Mouse (Mus musculus): Measurements from ENCODE around the gene Opn1sw. TPM values are rescaled to one million over a fixed set of nuclear protein-coding genes. Genes with fewer than 3 reads are reported as not detected.

The Opn1sw gene
- under 1 TPM; 0.19 to 0.20 TPM for total RNA-seq (2021)

DNA sequence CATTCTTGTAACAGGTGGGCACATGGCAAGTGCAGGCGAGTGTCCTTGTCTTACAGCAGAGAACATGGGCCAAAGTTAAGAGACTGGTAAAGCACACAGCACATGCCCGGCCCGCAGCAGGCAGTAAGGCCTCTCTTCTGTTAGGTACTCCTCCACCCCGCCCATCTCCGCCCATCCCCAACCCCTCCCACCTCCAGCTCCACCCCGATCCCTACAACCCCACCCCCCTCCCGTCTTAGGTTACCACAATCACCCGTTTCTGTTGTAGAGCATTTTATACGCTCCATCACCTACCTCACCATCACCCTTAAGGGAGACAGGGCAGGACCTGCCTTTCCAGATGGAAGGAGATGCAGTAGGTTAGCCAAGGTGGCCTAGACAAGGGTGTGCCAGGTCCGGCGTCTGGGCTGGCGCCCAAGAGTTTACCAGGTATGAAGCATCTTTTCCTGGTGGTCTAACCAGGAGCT is at the start of gene Opn1sw:
TSS of gene Opn1sw (minus strand) at position 417 of the 467 bp plus-strand sequence.
- no peak for DNase-seq (ENCODE audit: extremely low spot score in 1 of 2, low spot score in 1 of 2)

DNA sequence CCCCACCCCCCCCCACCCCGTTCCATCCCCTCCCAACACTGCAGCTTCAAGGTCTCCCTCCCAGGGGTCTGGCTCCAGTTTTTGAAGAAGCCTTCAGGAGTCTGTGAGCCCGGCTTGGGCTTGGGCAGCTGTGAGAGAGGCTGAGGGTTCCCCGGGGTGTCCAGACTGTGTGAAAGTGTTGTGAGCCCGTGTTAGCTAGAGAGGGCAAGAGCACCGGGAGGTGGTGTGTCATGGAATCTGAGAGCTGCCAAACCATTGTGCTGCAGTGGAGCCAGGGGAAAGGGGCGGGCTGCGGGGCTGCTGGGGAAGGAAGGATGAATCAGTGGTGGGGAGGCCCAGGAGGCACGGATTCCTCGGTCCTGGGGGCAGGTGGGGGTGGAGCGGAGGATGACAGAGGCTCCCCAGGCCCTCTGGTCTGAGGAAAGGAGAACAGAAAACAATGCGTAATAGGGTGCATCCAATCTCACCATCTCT is 48.2 kb upstream of the Opn1sw start:
- no peak for DNase-seq (ENCODE audit: extremely low spot score in 1 of 2, low spot score in 1 of 2)

DNA sequence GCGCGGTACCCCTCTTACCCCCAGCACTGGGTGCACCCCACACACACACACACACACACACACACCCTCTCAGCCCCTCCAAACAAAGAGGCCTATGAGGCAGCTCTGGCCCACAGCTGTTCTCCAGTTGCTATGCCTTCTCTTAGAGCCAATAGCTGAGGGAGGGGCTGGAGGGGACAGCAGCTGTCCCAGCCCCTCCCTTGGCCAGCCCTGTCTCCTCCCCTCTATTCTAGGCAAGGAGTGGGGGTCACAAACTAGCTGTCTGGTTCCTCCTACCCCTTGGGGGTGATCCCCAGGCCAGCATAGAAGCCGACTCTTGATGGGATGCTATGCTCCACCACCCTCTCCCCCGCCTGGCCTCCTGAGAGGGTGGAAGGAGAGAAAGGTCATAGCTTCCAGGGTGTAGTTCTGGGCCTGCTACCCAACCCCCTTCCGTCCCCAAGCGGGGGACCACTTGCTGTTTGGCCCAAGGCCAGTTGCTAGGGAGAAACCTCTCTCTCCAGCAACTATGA is 47.7 kb upstream of the Opn1sw start:
- DNase-seq (ENCODE audit: extremely low spot score in 1 of 2, low spot score in 1 of 2): no peak

DNA sequence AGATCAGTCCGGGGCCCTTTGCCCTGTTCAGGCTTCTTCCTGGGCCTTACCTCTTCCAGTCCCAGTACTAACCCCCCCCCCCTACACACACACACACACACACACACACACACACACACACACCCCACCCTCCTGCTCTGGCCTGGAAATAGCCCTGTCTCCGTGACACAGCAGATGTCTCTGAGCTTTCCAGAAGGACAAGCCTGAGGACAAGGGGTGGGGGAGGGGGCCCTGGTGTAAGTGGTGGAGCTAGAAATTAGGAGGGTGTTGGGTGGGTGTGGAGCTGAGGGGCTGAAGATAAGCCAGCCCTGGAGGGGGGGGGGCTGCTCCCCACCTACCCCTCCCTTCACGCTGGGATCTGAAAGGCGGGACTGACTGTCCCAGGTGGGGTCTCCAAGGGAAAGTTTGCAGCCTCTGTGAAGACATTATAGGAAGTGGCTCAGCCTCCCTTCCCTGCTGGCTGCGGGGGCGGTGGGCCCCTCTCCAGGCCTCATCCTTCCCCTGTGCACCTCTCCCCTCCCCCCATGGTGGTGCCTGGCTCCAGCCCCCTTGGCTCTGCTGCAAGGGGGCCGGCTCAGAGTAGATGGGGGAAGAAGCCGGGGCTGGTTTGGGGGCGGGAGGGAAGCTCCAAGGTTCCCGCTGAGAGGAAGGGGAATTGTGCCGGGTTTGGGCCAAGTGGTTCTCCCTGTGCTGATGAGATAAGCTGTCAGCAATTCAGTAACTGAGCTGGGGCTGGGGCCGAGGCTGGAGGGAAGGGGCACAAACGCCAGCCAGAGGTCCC is 46.8 kb upstream of the Opn1sw start:
- DNase-seq (ENCODE audit: extremely low spot score in 1 of 2, low spot score in 1 of 2): no peak

DNA sequence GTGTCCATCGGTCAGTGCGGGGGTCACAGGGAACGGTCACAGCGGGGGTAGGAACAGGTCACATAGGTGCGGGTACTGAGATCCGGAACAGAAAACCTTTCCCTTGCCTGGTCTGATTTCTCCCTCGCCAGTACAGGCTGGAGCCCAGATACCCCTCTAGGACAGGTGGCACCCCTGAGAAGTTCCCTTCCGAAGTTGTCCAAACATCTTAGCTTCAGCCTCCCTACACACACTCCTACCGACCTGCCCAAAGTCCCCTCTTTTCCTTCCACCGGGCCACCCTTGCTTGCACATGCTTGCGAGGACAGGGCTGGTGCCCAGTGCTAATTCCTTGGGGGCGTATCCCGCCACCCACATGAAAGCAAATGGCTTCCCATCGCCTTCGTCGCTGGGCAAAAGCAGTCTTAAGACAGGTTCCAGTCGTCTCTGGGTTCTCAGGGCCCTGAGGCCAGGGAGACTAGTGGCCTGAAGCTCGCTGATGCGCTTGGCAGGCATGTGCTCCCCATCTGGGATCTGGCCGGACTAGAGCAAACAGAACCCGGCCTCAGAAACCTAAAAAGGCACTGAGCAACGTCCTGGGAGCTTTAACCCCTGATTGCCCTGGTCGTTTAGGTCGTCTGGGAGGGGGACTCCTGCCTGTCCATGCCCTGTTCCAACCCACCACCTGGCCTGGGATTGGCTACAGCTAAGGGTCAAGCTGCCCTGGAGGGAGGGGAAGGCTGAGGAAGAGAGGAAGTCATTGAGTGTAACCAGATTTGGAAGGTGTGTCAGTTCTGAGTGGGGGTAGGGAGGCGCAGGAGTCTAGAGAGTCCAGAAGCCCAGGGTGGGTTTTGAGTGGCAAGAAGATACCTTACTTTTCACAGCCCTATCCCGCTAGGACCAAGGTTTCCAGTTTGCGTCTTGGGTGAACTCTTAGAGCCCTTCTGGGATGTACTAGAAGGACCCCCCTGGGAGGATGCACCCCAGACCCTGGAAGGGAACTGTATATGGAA is 45.8 kb upstream of the Opn1sw start:
- DNase-seq (ENCODE audit: extremely low spot score in 1 of 2, low spot score in 1 of 2): no peak

DNA sequence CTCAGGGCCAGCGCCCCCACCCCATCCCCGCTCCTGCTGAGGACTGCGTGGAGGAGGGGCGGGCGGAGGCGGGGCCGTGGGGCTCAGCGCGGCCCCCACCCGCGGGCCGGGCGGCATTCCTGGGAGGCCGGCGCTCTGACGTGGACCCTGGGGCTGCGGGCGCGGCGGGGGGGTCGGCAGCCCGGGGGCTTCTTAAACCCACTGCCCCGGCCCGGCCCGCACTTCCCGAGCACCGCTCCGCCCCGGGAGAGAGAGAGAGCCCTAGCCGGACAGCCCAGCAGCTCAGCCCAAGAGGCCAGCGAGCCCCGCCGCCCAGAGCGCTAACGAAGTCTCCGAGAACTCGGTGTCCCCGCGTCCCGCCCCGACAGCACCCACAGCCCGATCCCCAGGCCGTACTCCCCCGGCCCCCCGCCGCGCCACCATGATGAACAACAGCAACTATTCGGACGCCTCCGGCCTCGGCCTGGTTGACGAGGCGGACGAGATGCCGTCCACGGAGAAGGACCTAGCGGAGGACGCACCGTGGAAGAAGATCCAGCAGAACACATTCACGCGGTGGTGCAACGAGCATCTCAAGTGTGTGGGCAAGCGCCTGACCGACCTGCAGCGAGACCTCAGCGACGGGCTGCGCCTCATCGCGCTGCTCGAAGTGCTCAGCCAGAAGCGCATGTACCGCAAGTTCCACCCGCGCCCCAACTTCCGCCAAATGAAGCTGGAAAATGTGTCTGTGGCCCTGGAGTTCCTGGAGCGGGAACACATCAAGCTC is 45.0 kb upstream of the Opn1sw start, which contains the start of gene Flnc:
TSS of gene Flnc (plus strand) at position 219 of the 766 bp plus-strand sequence.
- DNase-seq (ENCODE audit: extremely low spot score in 1 of 2, low spot score in 1 of 2): no peak

DNA sequence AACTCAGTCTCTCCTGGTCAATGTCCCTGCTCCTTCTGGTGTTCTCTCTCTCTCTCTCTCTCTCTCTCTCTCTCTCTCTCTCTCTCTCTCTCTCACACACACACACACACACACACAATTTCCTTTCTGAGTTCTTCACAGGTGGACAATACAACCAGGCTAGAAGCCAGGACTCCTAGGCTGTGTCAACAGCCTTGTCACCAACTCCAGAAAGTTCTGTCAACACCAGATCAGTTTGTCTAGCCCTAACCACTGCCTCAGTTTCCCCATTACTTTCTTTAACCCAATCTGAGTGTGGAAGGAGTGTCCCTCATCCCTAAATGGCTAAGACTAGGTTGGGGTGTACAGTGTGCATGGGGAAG is 44.4 kb upstream of the Opn1sw start:
- no peak for DNase-seq (ENCODE audit: extremely low spot score in 1 of 2, low spot score in 1 of 2)

DNA sequence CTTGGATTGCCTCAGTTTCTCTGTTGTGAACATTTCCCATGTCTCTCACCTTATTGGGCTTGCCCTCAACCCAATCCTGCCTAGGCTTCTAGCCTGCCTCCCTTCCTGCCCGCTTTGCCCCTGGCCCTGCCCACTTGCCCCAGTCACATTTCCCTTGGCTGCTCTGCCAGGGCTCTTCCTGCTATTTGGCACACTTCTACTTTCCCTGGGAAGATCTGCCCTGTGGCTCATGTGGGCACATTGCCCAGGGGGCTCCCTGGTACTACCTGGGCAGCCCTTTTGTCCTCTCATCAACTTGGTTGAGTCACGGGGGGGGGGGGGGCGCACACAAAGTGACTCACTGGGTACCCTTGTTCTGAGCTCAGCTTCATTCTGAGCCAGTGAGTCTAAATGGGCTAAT is 43.9 kb upstream of the Opn1sw start:
- DNase-seq (ENCODE audit: extremely low spot score in 1 of 2, low spot score in 1 of 2): no peak

DNA sequence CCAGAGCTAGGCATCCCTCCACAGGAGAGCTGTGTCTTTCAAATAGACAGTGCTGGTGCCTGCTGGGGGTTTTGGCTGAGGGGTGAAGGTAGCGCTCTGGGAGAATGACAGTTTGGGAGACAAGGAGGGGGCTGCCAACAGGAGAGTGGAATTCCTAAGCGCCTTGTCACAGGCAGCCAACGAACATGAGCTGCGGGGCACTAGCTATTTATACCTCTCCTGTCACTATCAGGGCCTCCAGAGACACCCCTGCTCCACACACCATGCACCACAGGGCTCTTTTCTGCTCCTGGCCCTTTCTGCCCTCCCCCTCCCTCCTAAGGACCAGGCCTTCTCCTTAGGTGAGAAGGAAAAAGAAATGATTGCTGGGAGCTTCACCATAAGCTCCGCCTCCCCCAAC is 43.2 kb upstream of the Opn1sw start:
- no peak for DNase-seq (ENCODE audit: extremely low spot score in 1 of 2, low spot score in 1 of 2)

DNA sequence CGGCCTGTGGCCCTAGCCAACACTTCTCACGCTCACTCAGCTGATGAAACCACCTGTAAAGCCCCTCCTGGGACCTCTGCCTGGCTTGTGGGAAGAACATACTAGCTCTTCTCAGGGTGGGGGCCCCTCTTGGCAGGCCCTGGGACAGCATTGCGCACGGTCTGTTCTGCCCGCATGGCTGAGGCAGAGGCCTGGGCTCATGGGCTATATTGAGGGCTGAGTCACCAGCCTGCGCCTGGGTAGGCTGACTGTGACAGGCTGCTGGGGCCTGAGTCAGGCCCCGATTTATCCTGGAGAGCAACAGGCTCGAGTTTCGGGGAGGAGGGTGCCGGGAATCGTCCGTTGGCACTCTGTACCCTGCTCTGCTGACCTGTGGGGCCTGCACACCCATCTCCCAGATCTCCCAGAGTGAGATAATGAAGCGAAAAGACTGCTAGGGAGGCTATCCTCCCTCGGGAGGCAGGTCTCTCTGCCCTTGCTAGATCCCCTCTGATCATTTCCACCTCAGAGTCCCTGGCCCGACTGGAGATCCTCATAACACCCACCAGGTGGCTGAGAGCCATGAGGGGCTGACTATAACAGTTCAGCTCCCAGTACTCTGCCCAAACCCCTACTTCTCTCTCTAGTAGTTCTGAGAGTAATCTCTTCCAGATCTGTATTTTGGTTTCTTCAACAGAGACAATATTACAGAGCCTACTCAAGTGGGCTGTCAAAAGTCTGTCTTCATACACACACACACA is 42.6 kb upstream of the Opn1sw start:
- no peak for DNase-seq (ENCODE audit: extremely low spot score in 1 of 2, low spot score in 1 of 2)

DNA sequence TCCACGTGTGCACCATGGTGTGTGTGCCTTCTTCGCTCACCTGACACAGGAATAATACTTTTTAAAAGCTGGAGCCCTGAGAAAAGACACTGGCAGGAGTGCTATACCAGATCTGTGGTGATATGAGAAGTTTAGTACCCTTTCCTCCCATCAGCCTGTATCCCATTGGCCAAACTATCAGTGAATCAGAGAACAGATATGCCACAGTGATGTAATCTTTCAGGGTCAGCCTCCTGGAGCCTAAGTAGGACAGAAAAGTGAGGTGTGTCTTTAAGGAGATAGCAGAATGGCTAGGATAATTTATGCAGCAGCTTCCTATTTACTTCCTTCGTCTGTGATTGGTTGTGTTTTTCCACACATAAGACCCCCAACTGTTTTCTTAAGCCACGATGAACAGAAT is 39.9 kb upstream of the Opn1sw start:
- no peak for DNase-seq (ENCODE audit: extremely low spot score in 1 of 2, low spot score in 1 of 2)

DNA sequence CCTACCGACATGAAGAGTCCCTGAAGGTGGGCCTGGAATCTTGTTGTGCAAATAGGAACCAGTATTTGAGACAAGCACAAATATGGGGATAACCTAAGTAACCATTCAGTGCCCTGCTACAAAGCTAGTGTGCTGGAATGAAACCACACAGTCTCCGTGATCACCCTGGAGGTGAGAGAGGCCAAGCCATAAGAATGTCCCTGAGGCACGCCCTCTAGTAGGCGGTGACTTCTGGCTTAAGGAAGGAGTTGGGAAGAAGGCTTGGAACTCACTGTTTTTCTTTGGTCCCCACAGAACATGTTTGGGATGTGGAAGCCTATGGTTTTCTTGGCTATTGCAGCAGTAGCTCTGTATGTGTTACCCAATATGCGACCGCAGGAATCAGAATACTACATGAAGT is 38.1 kb upstream of the Opn1sw start:
- DNase-seq (ENCODE audit: extremely low spot score in 1 of 2, low spot score in 1 of 2): no peak

DNA sequence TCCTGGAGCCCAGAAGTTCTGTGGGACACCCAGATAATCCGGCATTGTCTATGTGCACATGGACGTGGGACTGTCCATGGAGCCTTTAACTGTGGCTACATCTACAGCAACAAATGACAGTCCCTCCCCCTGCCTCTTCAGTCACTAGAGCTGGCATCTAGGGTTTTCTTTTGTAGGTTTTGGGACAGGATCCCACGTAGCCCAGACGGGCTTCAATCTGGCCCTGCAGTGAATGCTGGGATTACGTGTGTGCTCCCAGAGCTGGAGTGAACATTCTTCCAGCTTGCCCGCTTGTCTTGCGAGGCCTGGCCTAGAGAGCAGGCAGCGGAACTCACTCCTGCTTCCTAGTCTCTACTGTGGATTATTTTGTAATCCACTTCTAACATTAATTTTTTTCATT is 36.9 kb upstream of the Opn1sw start:
- DNase-seq (ENCODE audit: extremely low spot score in 1 of 2, low spot score in 1 of 2): no peak

- DNase-seq (ENCODE audit: extremely low spot score in 1 of 2, low spot score in 1 of 2): no peak
Observed at GRCm38 (mm10) chr6:29420596-29420995, 32.3 kb upstream of the Opn1sw start.

GRCm38 (mm10) chr6:29415446-29415845 is 27.2 kb upstream of the Opn1sw start:
- DNase-seq (ENCODE audit: extremely low spot score in 1 of 2, low spot score in 1 of 2): no peak

GRCm38 (mm10) chr6:29406412-29406811 is 18.1 kb upstream of the Opn1sw start:
- no peak for DNase-seq (ENCODE audit: extremely low spot score in 1 of 2, low spot score in 1 of 2)

GRCm38 (mm10) chr6:29402693-29403342 is 14.6 kb upstream of the Opn1sw start:
- DNase-seq (ENCODE audit: extremely low spot score in 1 of 2, low spot score in 1 of 2): peak in 1 of 2 experiments; percentile 40

GRCm38 (mm10) chr6:29399851-29400250 is 11.6 kb upstream of the Opn1sw start:
- DNase-seq (ENCODE audit: extremely low spot score in 1 of 2, low spot score in 1 of 2): no peak

DNA sequence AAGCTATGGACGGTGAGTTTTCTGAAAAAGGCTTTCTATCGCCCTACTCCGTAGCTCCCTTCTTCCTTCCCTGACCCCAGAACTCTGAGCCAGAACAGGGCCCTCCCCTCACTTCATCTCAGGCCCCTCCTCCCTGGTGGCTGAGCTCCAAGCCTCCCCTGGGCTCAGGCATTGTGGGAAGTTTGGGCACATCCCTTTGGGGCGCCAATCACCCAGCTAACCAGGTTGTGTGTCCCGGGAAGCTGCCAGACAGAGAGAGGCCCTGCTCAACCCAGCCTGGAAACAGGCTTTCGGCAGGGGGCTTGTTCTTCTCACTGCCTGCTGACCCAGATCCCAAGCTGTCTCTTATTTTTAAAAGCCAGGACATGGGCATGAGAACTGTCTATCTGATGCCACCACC is 9.3 kb upstream of the Opn1sw start:
- peak; percentile 15 to 36 for DNase-seq (ENCODE audit: extremely low spot score in 1 of 2, low spot score in 1 of 2)
